Mouse (Mus musculus) gastrocnemius, postnatal 14 days (tissue): ENCODE measurements around the gene Calhm1. TPM values are rescaled to one million over a fixed set of nuclear protein-coding genes. Genes with fewer than 3 reads are reported as not detected.

Experiments used
- DNase-seq: peaks from one replicate; pipeline ENCODE4 v3.0.0; 2021; ENCODE audit warnings: mixed read lengths
- intact Hi-C: fragments of 180-260 bp; cut with DNase I; formaldehyde crosslinking; loops from one replicate; pipeline ENCODE4 v1.15.1; 2025; ENCODE audit warnings: low total_unique reads
- total RNA-seq, 2 experiments: library from RNA; stranded (reverse); gene quantifications; 2 replicates each; pipeline ENCODE4 v1.2.3; 2021

The Calhm1 gene
- total RNA-seq, 2 experiments from 2014 or later, result not detected

DNA sequence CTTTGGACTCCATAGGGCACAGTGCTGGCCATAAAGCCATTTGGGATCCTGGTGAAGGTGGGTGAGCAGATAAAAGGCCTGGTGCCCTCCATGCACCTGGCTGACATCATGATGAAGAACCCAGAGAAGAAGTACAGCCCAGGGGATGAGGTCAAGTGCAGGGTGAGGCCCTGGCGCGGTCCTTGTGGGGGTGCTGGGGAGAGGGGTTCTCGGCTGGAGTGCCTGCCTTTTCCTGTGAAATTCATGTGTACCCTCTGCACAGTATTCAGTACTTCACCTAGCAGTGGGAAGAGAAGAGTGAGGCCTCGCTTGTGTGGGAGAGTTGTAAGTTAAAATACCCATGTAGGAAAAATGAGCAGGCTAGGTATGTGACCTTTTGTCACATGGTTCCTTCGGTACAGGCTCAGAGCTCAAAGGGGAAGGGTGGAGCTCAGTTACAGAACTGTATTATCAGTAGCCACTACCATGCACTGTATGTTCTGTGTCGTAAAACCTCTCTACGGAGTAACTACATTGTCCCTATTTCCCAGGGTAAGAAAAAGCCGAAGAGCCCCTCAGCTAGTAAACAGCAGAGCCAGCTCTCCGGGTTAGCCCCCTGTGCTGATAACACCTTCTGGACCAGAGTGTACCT, 39.3 kb downstream of the Calhm1 start:
- intact Hi-C loops, result no loop called here
- DNase-seq, result no peak

DNA sequence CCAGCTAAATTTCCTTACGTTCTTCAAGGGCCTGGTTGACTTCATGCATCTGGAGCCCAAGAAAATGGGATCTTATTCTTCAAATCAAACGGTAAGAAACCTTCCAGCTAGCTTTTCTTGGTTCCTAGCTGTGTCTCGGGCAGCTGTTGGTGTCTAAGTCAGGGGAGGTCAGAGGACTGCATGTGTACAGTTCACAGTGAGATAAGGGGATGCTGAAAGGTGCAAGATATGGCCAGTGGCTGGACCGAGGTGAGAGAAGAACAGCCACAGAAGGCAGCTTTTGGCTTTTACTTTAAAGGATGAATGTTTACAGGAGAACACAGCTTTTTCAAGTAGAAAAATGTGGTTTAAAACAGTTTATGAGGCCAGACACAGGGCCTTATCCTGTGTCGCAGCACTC, 43.0 kb downstream of the Calhm1 start:
- no peak for DNase-seq
- intact Hi-C loops, result no loop called here

Other genes with a start within 250 kb of the Calhm1 start
- gene Ina, start 129.6 kb downstream of the Calhm1 start, total RNA-seq, result not detected
- 10 to 100 TPM; 17.5 to 23.0 TPM for gene Nt5c2, start 129.1 kb downstream of the Calhm1 start, total RNA-seq
- 1 to 10 TPM; 2.4 to 3.1 TPM for gene Pcgf6, start 93.3 kb downstream of the Calhm1 start, total RNA-seq
- gene Taf5, start 76.5 kb downstream of the Calhm1 start, total RNA-seq, result 1 to 10 TPM; 2.5 to 2.7 TPM
- gene Usmg5, start 53.6 kb downstream of the Calhm1 start, total RNA-seq, result 1,000 to 10,000 TPM; 1,075 to 1,222 TPM
- gene Pdcd11, start 53.5 kb downstream of the Calhm1 start, total RNA-seq, result 1 to 10 TPM; 6.8 to 8.3 TPM
- gene Calhm2, start 6.0 kb downstream of the Calhm1 start, total RNA-seq, result 1 to 10 TPM; 2.4 to 3.2 TPM
- gene Calhm3, start 13.5 kb upstream of the Calhm1 start, total RNA-seq, result not detected
- 10 to 100 TPM; 63.6 to 86.9 TPM for gene Neurl1a, start 34.6 kb upstream of the Calhm1 start, total RNA-seq